Mouse (Mus musculus): Measurements from ENCODE around the gene Foxred2. TPM values are rescaled to one million over a fixed set of nuclear protein-coding genes. Genes with fewer than 3 reads are reported as not detected.

Foxred2 gene
- total and polyA plus RNA-seq, 3 experiments: 0.39 to 0.96 (median 0.84) TPM

GRCm38 (mm10) chr15:77892420-77892819 is 64.1 kb downstream of the Foxred2 start:
- Histone ChIP-seq H3K36me3 (ENCODE audit: control insufficient read depth, insufficient read depth, low read length) (no peaks in the 10 kb centered on the region), H3K79me2 (replicated peaks; ENCODE audit: control insufficient read depth, insufficient read depth, low read length) (no peaks in the 10 kb centered on the region), H3K9ac (ENCODE audit: low read depth, low read length) (no peak overlapping the region), H3K27me3 (ENCODE audit: control insufficient read depth, insufficient read depth, low read length) (no peaks in the 10 kb centered on the region), H3K4me1 (ENCODE audit: control insufficient read depth, insufficient read depth, low read length) (no peaks in the 10 kb centered on the region), H3K27ac (peak overlapping the region; percentile 36), H3K4me3 (no peak overlapping the region)
- DNase-seq: no peak
- WGBS: 85% methylated on average over 10 of the region's 10 CpGs
- TF ChIP-seq POLR2A (IDR thresholded peaks at IDR 0.05; ENCODE audit: insufficient read depth, low read depth, low read length): no peak
- TF ChIP-seq CTCF (IDR thresholded peaks at IDR 0.05): no peak
- no peak for TF ChIP-seq EP300 (IDR thresholded peaks at IDR 0.05; ENCODE audit: insufficient read depth, low read depth, low read length)
- intact Hi-C loops (cut with DNase I): no loop called here

- Histone ChIP-seq H3K9ac (ENCODE audit: low read depth, low read length) (no peak overlapping the region), H3K79me2 (replicated peaks; ENCODE audit: control insufficient read depth, insufficient read depth, low read length) (no peaks in the 10 kb centered on the region), H3K4me1 (ENCODE audit: control insufficient read depth, insufficient read depth, low read length) (no peaks in the 10 kb centered on the region), H3K4me3 (no peak overlapping the region), H3K36me3 (ENCODE audit: control insufficient read depth, insufficient read depth, low read length) (no peaks in the 10 kb centered on the region), H3K27ac (peak overlapping the region; percentile 50), H3K27me3 (ENCODE audit: control insufficient read depth, insufficient read depth, low read length) (no peaks in the 10 kb centered on the region)
- intact Hi-C loops (cut with DNase I): no loop called here
- peak in 1 of 2 experiments; percentile 46 for DNase-seq
- WGBS: 62% methylated on average over 8 of the region's 8 CpGs
- no peak for TF ChIP-seq CTCF (IDR thresholded peaks at IDR 0.05)
- no peak for TF ChIP-seq EP300 (IDR thresholded peaks at IDR 0.05; ENCODE audit: insufficient read depth, low read depth, low read length)
- TF ChIP-seq POLR2A (IDR thresholded peaks at IDR 0.05; ENCODE audit: insufficient read depth, low read depth, low read length): 0 out of 2 replicates have a peak, but pooled peaks have one; percentile 36
Observed at GRCm38 (mm10) chr15:77891766-77892165, 64.8 kb downstream of the Foxred2 start.

Other genes with a start within 250 kb of the Foxred2 start
- not detected for gene Apol9b, start 227.7 kb downstream of the Foxred2 start, total RNA-seq (2021)
- gene Apol9b, start 227.7 kb downstream of the Foxred2 start, polyA plus RNA-seq (2012; rRNA removed): 0.53 and 1.7 TPM in 2 replicates
- gene Apol8, start 199.7 kb downstream of the Foxred2 start, total RNA-seq (2021): under 1 TPM in 1 of 2 experiments, not detected in 1; 0.55 TPM
- 0.06 TPM in 1 of 2 replicates, not detected in the other for gene Apol8, start 199.7 kb downstream of the Foxred2 start, polyA plus RNA-seq (2012; rRNA removed)
- 100 to 1,000 TPM in 1 of 2 experiments, 10 to 100 TPM in 1; 88.3 to 111 TPM for gene Myh9, start 114.5 kb downstream of the Foxred2 start, total RNA-seq (2021)
- gene Myh9, start 114.5 kb downstream of the Foxred2 start, polyA plus RNA-seq (2012; rRNA removed): 30.4 and 46.8 TPM in 2 replicates
- 100 to 1,000 TPM; 260 to 299 TPM for gene Txn2, start 27.7 kb downstream of the Foxred2 start, total RNA-seq (2021)
- gene Txn2, start 27.7 kb downstream of the Foxred2 start, polyA plus RNA-seq (2012; rRNA removed): 403 and 411 TPM in 2 replicates
- 10 to 100 TPM; 62.6 to 64.4 TPM for gene Eif3d, start 14.1 kb upstream of the Foxred2 start, total RNA-seq (2021)
- gene Eif3d, start 14.1 kb upstream of the Foxred2 start, polyA plus RNA-seq (2012; rRNA removed): 69.5 and 87.6 TPM in 2 replicates
- not detected for gene Cacng2, start 163.3 kb upstream of the Foxred2 start, total RNA-seq (2021)
- gene Cacng2, start 163.3 kb upstream of the Foxred2 start, polyA plus RNA-seq (2012; rRNA removed): 0.03 TPM in 1 of 2 replicates, not detected in the other
- gene Ift27, start 217.4 kb upstream of the Foxred2 start, total RNA-seq (2021): 10 to 100 TPM in 1 of 2 experiments, 1 to 10 TPM in 1; 9.3 to 10.0 TPM
- 22.6 and 22.8 TPM in 2 replicates for gene Ift27, start 217.4 kb upstream of the Foxred2 start, polyA plus RNA-seq (2012; rRNA removed)
- gene Pvalb, start 249.7 kb upstream of the Foxred2 start, total RNA-seq (2021): under 1 TPM; 0.44 to 0.77 TPM
- 0.37 and 0.56 TPM in 2 replicates for gene Pvalb, start 249.7 kb upstream of the Foxred2 start, polyA plus RNA-seq (2012; rRNA removed)